18 mouse cellular contexts compared by ENCODE assay signal in the genomic region with DNA sequence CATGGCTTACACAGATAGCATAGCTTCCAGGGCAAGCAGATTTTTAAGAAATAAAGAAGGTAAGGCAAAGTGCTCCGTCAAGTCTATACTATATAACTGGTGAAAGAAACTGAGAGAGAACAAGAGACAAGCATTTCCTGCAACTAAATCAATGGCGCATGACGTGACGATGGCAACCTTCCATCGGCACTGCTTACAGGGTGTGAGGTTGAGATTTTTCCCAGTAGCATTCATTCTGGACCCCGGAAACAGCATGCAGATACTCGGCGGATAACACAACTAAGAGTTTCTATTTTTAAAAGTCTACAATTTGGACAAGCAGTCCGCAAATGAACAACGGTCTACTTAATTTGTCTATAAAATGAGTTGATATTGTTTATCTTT. TPM values are rescaled to one million over a fixed set of nuclear protein-coding genes. Genes with fewer than 3 reads are reported as not detected.
DNase-seq lines count a peak whose midpoint lies in the region; ATAC-seq and TF ChIP-seq lines count a peak whose summit lies in the region.
"Had no signal": no experiment of that assay in that cellular context is flagged by ENCODE, and none has a peak within 500 bp of the region (broad histone marks: within the 10 kb centered on the region; RNA-seq: fewer than 3 reads in every experiment).

No protein-coding gene starts in this region.

- no peaks in the 10 kb centered on the region for H3K9me3 ChIP-seq in intestine, embryonic 16.5 days (ENCODE audit: control insufficient read depth, low read length)
- H3K9me3 ChIP-seq in intestine, postnatal 0 days (ENCODE audit: control insufficient read depth), result no peaks in the 10 kb centered on the region
- H3K9me3 ChIP-seq in midbrain, embryonic 16.5 days (replicated peaks; ENCODE audit: control insufficient read depth, low read length, poor library complexity, severe bottlenecking), result no peaks in the 10 kb centered on the region
- H3K9me3 ChIP-seq: embryonic facial prominence, embryonic 10.5 days; forebrain, embryonic 13.5 days; heart, embryonic 10.5 days; hindbrain, embryonic 10.5 days had no signal

- H3K4me3 ChIP-seq in intestine, embryonic 16.5 days (ENCODE audit: low read length), result no peak overlapping the region
- no peak overlapping the region for H3K4me3 ChIP-seq in intestine, postnatal 0 days (ENCODE audit: low read depth, low read length)
- no peak overlapping the region for H3K4me3 ChIP-seq in midbrain, embryonic 16.5 days (ENCODE audit: low read depth, low read length)
- H3K4me3 ChIP-seq: embryonic facial prominence, embryonic 10.5 days; forebrain, embryonic 13.5 days; heart, embryonic 10.5 days; hindbrain, embryonic 10.5 days had no signal

- no peak overlapping the region for H3K4me2 ChIP-seq in intestine, embryonic 16.5 days (ENCODE audit: low read depth, low read length)
- no peak overlapping the region for H3K4me2 ChIP-seq in intestine, postnatal 0 days (replicated peaks; ENCODE audit: low read depth)
- H3K4me2 ChIP-seq in midbrain, embryonic 16.5 days (ENCODE audit: low read length), result no peak overlapping the region
- H3K4me2 ChIP-seq: forebrain, embryonic 13.5 days; hindbrain, embryonic 14.5 days had no signal

- H3K4me1 ChIP-seq in intestine, embryonic 16.5 days (ENCODE audit: control insufficient read depth, insufficient read depth, low read length), result peaks cover 14% of the 10 kb centered on the region
- no peaks in the 10 kb centered on the region; the same call in 1 of the 2 replicates for H3K4me1 ChIP-seq in intestine, postnatal 0 days (replicated peaks; ENCODE audit: control insufficient read depth, insufficient read depth, low read length)
- H3K4me1 ChIP-seq in midbrain, embryonic 16.5 days (ENCODE audit: control insufficient read depth, insufficient read depth, low read length), result 0 out of 2 replicates have a peak, but pooled peaks cover 2% of the 10 kb centered on the region
- H3K4me1 ChIP-seq: embryonic facial prominence, embryonic 10.5 days; hindbrain, embryonic 10.5 days had no signal

- no peaks in the 10 kb centered on the region for H3K27me3 ChIP-seq in intestine, embryonic 16.5 days (replicated peaks; ENCODE audit: control insufficient read depth, insufficient read depth, low read length)
- H3K27me3 ChIP-seq in intestine, postnatal 0 days (replicated peaks; ENCODE audit: control insufficient read depth, insufficient read depth, low read length), result no peaks in the 10 kb centered on the region
- H3K27me3 ChIP-seq in midbrain, embryonic 16.5 days (ENCODE audit: control insufficient read depth, insufficient read depth, low read depth, low read length), result no peaks in the 10 kb centered on the region
- H3K27me3 ChIP-seq: forebrain, embryonic 13.5 days had no signal

- H3K9ac ChIP-seq in intestine, embryonic 16.5 days (ENCODE audit: low read depth, low read length), result no peak overlapping the region
- no peak overlapping the region for H3K9ac ChIP-seq in intestine, postnatal 0 days (ENCODE audit: low read depth, low read length)
- H3K9ac ChIP-seq in midbrain, embryonic 16.5 days (ENCODE audit: low read depth, low read length), result no peak overlapping the region
- H3K9ac ChIP-seq: forebrain, embryonic 13.5 days; forebrain, postnatal 0 days; hindbrain, embryonic 14.5 days had no signal

- WGBS in intestine, embryonic 16.5 days, result 79% methylated on average over 10 of the region's 10 CpGs
- WGBS in intestine, postnatal 0 days, result 77% methylated on average over 10 of the region's 10 CpGs
- WGBS in midbrain, embryonic 16.5 days, result 94% methylated on average over 10 of the region's 10 CpGs

- H3K36me3 ChIP-seq in intestine, embryonic 16.5 days (ENCODE audit: control insufficient read depth, insufficient read depth, low read length), result no peaks in the 10 kb centered on the region
- no peaks in the 10 kb centered on the region for H3K36me3 ChIP-seq in intestine, postnatal 0 days (ENCODE audit: control insufficient read depth, insufficient read depth)
- H3K36me3 ChIP-seq in midbrain, embryonic 16.5 days (ENCODE audit: control insufficient read depth, insufficient read depth, low read length), result no peaks in the 10 kb centered on the region
- H3K36me3 ChIP-seq: embryonic facial prominence, embryonic 10.5 days; heart, embryonic 10.5 days; hindbrain, embryonic 10.5 days had no signal

- 0 out of 2 replicates have a peak overlapping the region, but pooled peaks have one; percentile 23 for H3K27ac ChIP-seq in intestine, embryonic 16.5 days (ENCODE audit: low read length)
- H3K27ac ChIP-seq in intestine, postnatal 0 days (ENCODE audit: low read depth, low read length), result no peak overlapping the region; the same call in 1 of the 2 replicates
- no peak overlapping the region for H3K27ac ChIP-seq in midbrain, embryonic 16.5 days (ENCODE audit: low read length)
- H3K27ac ChIP-seq: embryonic facial prominence, embryonic 10.5 days; forebrain, embryonic 13.5 days; heart, embryonic 10.5 days; hindbrain, embryonic 10.5 days; hindbrain, embryonic 14.5 days had no signal

- no peak for TF ChIP-seq CTCF in intestine, postnatal 0 days (IDR thresholded peaks at IDR 0.05; ENCODE audit: low read depth)

- no peak for ATAC-seq in intestine, embryonic 16.5 days
- ATAC-seq in intestine, postnatal 0 days, result no peak
- no peak for ATAC-seq in midbrain, embryonic 16.5 days
- ATAC-seq: forebrain, embryonic 13.5 days; forebrain, postnatal 0 days had no signal

- peak; percentile 19 for DNase-seq in lung, postnatal 10 days
- no peak for DNase-seq in lung, adult 18-20 months
- peak; percentile 77 for DNase-seq in kidney, postnatal 10 days
- DNase-seq in left cerebral cortex, adult 8-10 months (ENCODE audit: low spot score in 2 of 2), result no peak
- DNase-seq: adrenal gland, adult 2 months; adrenal gland, postnatal 25 days; cerebellum, adult 2 months; cerebellum, postnatal 10 days; forebrain, postnatal 0 days; gastrocnemius, postnatal 14 days had no signal

RNA-seq across cellular contexts. Expression of a gene that starts 55.9 kb away (rescaled TPM):
- 6.2 and 6.4 TPM in 2 replicates for polyA plus RNA-seq in intestine, embryonic 16.5 days (2015; fragmentation: Nextera tagmentation; extraction: Ambion mirVana)
- polyA plus RNA-seq in intestine, postnatal 0 days (2015; fragmentation: Nextera tagmentation; extraction: Ambion mirVana), result 6.1 and 6.9 TPM in 2 replicates
- total RNA-seq in left cerebral cortex, adult 8-10 months (2022), result 10 to 100 TPM; 42.0 to 51.7 (median 48.7) TPM
- 13.9 and 14.5 TPM in 2 replicates for polyA plus RNA-seq in midbrain, embryonic 16.5 days (2015; fragmentation: Nextera tagmentation; extraction: Ambion mirVana)

RNA-seq across cellular contexts. Expression of a gene that starts 56.0 kb away (rescaled TPM):
- 597 and 626 TPM in 2 replicates for polyA plus RNA-seq in intestine, embryonic 16.5 days (2015; fragmentation: Nextera tagmentation; extraction: Ambion mirVana)
- polyA plus RNA-seq in intestine, postnatal 0 days (2015; fragmentation: Nextera tagmentation; extraction: Ambion mirVana), result 504 and 571 TPM in 2 replicates
- 100 to 1,000 TPM; 210 to 244 (median 232) TPM for total RNA-seq in left cerebral cortex, adult 8-10 months (2022)
- 525 and 552 TPM in 2 replicates for polyA plus RNA-seq in midbrain, embryonic 16.5 days (2015; fragmentation: Nextera tagmentation; extraction: Ambion mirVana)

Comparison
In these comparisons a context has a peak if more than half of its experiments do, and no peak if none do; other contexts are left out.
1. DNase-seq: peak in lung, postnatal 10 days (single experiment) and kidney, postnatal 10 days (single experiment); none in lung, adult 18-20 months (0 of 2) and left cerebral cortex, adult 8-10 months (0 of 2).